Mouse (Mus musculus): ENCODE measurements at regions not wholly inside any gene's neighbourhood (a gene's known extent, or its start where the extent isn't known, plus 50 kb on each side); places are given as distances from the start of the nearest gene placed in this dataset.
"Not testable (repeated sequence)": the region's sequence is repeated elsewhere in the genome, so short reads cannot be mapped to it uniquely, and the experiment has no call there.

DNA sequence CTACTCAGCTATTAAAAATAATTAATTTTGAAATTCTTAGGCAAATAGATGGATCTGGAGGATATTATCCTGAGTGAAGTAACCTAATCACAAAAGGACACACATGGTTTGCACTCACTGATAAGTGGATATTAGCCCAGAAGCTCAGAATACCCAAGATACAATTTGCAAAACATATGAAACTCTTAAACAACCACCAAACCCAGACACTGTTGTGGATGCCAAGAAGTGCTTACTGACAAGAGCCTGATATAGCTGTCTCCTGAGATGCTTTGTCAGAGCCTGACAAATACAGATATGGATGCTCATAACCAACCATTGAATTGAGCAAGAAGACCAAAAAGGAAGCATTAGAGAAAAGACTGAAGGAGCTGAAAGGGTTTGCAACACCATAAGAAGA, 468.4 kb upstream of the Cdh12 start:
- H3K27me3 ChIP-seq (ENCODE audit: control insufficient read depth, insufficient read depth, low read length); H3K4me2 ChIP-seq (ENCODE audit: low read depth, low read length, severe bottlenecking); H3K36me3 ChIP-seq (ENCODE audit: control insufficient read depth, insufficient read depth, low read length); ATAC-seq (replicated peaks; ENCODE audit: low FRiP score); H3K27ac ChIP-seq (ENCODE audit: low read depth, low read length); H3K4me1 ChIP-seq (replicated peaks; ENCODE audit: control insufficient read depth, insufficient read depth, low read length); H3K9me3 ChIP-seq (ENCODE audit: control insufficient read depth, low read length); H3K4me3 ChIP-seq (ENCODE audit: low read depth, low read length); DNase-seq (ENCODE audit: low spot score); H3K9ac ChIP-seq (ENCODE audit: low read length): not testable (repeated sequence)

DNA sequence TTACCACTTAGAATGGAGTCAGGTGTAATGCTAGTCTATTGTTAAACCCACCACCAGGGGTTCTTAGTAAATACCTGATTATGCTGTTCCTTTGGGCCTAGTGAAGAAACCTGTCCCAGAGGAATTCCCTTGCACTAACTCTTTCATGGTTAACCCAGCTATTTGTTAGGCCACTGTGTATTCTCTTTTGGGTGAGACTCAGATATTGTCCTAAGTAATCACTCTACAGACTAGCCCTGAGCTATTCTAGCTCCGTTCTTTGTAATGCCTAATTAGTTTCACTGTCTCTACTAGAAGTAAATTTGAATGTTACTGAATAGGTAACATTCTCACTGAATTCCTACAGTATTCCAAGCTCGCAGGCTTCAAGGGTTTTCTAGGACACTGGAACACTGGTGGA, 464.1 kb upstream of the Cdh12 start:
- H3K4me3 ChIP-seq (ENCODE audit: low read depth, low read length); DNase-seq (ENCODE audit: low spot score): not testable (repeated sequence)

DNA sequence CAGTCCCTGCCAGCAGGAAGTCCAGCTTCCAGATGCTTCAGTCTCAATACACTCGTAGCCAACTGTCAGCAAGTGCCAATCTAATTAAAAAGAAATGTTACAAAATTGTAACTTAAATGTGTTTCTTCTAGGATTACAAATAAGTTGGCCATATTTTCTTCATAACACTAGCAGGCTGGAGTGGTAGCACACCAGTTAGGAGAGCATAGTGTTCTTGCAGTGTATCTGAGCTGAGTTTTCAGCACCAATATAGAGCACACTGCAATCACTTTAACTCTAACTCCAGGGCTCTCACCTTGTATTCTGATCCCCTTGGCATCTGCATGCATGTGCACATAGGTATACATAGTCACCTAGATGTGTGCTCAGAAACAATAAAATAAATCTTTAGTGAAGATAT, 417.3 kb upstream of the Cdh12 start:
- DNase-seq (ENCODE audit: low spot score) (no peak), ATAC-seq (replicated peaks; ENCODE audit: low FRiP score) (no peak)
- H3K4me1 ChIP-seq (replicated peaks; ENCODE audit: control insufficient read depth, insufficient read depth, low read length), result no peaks in the 10 kb centered on the region
- no peak overlapping the region for H3K4me2 ChIP-seq (ENCODE audit: low read depth, low read length, severe bottlenecking)
- H3K27ac ChIP-seq (ENCODE audit: low read depth, low read length), result no peak overlapping the region
- no peak overlapping the region for H3K4me3 ChIP-seq (ENCODE audit: low read depth, low read length)
- H3K36me3 ChIP-seq (ENCODE audit: control insufficient read depth, insufficient read depth, low read length), result no peaks in the 10 kb centered on the region
- no peak overlapping the region for H3K9ac ChIP-seq (ENCODE audit: low read length)
- no peaks in the 10 kb centered on the region for H3K9me3 ChIP-seq (ENCODE audit: control insufficient read depth, low read length)
- 79% methylated on average over 1 of the region's 1 CpGs for WGBS
- H3K27me3 ChIP-seq (ENCODE audit: control insufficient read depth, insufficient read depth, low read length), result no peaks in the 10 kb centered on the region

More for the DNA sequence above, 464.1 kb upstream of the Cdh12 start:
- not testable (repeated sequence) for H3K4me1 ChIP-seq (replicated peaks; ENCODE audit: control insufficient read depth, insufficient read depth, low read length); H3K27ac ChIP-seq (ENCODE audit: low read depth, low read length); H3K9ac ChIP-seq (ENCODE audit: low read length); H3K4me2 ChIP-seq (ENCODE audit: low read depth, low read length, severe bottlenecking); H3K9me3 ChIP-seq (ENCODE audit: control insufficient read depth, low read length); ATAC-seq (replicated peaks; ENCODE audit: low FRiP score); H3K36me3 ChIP-seq (ENCODE audit: control insufficient read depth, insufficient read depth, low read length); H3K27me3 ChIP-seq (ENCODE audit: control insufficient read depth, insufficient read depth, low read length)
- 39% methylated on average over 2 of the region's 2 CpGs for WGBS

DNA sequence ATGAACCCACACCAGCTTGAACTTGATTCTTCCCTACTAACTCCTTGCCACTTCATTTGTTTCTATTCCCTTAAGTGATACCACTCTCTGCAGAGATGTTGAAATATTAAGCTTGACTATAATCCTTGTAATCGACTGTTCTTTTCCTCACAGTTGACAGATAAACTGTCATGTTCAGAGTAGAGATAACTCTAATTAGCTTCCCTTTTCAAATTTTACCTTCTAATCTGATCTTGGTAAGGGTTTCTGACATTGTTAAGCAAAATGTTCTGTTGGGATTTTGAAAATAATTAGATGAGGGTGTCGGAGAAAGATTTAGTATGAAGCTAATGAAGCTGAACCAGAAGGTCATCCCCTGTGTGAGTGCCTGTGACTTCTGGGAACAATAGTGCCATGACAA, 414.7 kb upstream of the Cdh12 start:
- H3K4me3 ChIP-seq (ENCODE audit: low read depth, low read length), result no peak overlapping the region
- H3K36me3 ChIP-seq (ENCODE audit: control insufficient read depth, insufficient read depth, low read length), result no peaks in the 10 kb centered on the region
- H3K4me1 ChIP-seq (replicated peaks; ENCODE audit: control insufficient read depth, insufficient read depth, low read length), result no peaks in the 10 kb centered on the region
- no peak overlapping the region for H3K4me2 ChIP-seq (ENCODE audit: low read depth, low read length, severe bottlenecking)
- H3K9me3 ChIP-seq (ENCODE audit: control insufficient read depth, low read length), result no peaks in the 10 kb centered on the region
- H3K27ac ChIP-seq (ENCODE audit: low read depth, low read length), result no peak overlapping the region
- ATAC-seq (replicated peaks; ENCODE audit: low FRiP score), result no peak
- H3K27me3 ChIP-seq (ENCODE audit: control insufficient read depth, insufficient read depth, low read length), result no peaks in the 10 kb centered on the region
- no peak for DNase-seq (ENCODE audit: low spot score)
- H3K9ac ChIP-seq (ENCODE audit: low read length), result no peak overlapping the region
- 87% methylated on average over 2 of the region's 2 CpGs for WGBS

DNA sequence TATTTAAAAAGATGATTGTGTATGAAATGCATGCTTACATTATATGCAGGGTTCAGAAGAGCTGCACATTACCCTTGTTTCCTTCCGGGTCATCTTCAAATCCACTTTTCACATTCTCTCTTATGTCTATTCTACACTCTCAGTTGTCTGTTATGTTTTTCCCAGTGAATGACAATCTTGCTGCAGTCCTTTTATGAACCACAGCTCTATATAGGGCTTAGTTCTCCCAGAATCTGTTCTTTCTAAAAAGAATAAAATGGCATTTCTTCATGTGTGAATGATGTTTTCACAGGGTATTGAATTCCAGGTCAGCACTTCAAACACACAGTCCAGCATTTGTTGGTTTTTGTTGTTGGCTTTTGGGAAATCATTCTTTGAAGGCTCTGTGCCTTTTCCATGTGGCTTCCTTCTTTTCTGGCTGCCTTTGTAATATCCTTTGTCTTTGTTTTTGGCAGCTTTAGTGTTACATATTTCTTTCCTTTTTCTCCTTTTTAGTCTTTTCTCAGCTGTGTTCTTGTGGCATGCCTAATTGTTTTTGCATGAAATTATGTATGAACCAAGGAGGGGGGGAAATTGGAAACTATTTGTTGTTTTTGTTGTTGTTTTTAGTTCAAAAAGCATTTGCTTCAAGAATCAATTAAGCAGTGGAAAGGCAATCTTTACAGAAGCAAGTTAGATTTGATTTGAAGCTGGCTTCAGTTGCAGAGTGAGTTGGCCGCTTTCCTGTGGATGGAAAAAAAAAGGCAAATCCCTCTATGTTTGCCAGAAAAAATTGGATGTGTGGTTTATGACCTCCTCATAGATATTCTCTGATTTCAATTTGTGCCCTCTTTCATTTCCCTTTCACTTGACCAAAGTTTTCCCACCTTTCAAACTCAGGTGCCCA, 410.3 kb upstream of the Cdh12 start:
- no peaks in the 10 kb centered on the region for H3K36me3 ChIP-seq (ENCODE audit: control insufficient read depth, insufficient read depth, low read length)
- H3K9me3 ChIP-seq (ENCODE audit: control insufficient read depth, low read length), result no peaks in the 10 kb centered on the region
- ATAC-seq (replicated peaks; ENCODE audit: low FRiP score), result no peak
- WGBS, result 76% methylated on average over 2 of the region's 2 CpGs
- H3K4me3 ChIP-seq (ENCODE audit: low read depth, low read length), result no peak overlapping the region
- no peaks in the 10 kb centered on the region for H3K27me3 ChIP-seq (ENCODE audit: control insufficient read depth, insufficient read depth, low read length)
- H3K4me1 ChIP-seq (replicated peaks; ENCODE audit: control insufficient read depth, insufficient read depth, low read length), result no peaks in the 10 kb centered on the region
- H3K4me2 ChIP-seq (ENCODE audit: low read depth, low read length, severe bottlenecking), result no peak overlapping the region
- no peak overlapping the region for H3K9ac ChIP-seq (ENCODE audit: low read length)
- H3K27ac ChIP-seq (ENCODE audit: low read depth, low read length), result no peak overlapping the region
- no peak for DNase-seq (ENCODE audit: low spot score)

DNA sequence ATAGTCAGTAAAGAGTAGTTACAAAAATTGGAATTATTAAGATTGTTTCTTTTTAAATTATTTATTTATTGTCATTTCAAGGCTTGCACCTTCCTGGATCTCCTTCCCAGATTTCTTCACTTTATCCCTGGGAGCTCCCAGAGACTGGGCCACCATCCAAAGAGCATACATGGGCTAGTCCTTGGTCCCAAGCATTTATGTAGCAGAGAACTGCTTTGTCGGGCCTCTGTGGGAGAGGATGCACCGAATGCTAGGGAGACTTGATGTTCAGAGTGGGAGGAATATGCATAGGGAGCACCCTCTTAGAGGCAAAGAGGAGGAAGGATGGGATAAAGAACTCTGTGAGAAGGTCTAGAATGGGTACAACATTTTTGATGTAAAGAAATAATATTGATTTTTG, 409.0 kb upstream of the Cdh12 start:
- H3K27ac ChIP-seq (ENCODE audit: low read depth, low read length), result no peak overlapping the region
- no peak overlapping the region for H3K4me2 ChIP-seq (ENCODE audit: low read depth, low read length, severe bottlenecking)
- no peak for DNase-seq (ENCODE audit: low spot score)
- no peak overlapping the region for H3K4me3 ChIP-seq (ENCODE audit: low read depth, low read length)
- H3K4me1 ChIP-seq (replicated peaks; ENCODE audit: control insufficient read depth, insufficient read depth, low read length), result no peaks in the 10 kb centered on the region
- H3K27me3 ChIP-seq (ENCODE audit: control insufficient read depth, insufficient read depth, low read length), result no peaks in the 10 kb centered on the region
- WGBS, result 89% methylated on average over 2 of the region's 2 CpGs
- no peak overlapping the region for H3K9ac ChIP-seq (ENCODE audit: low read length)
- no peaks in the 10 kb centered on the region for H3K36me3 ChIP-seq (ENCODE audit: control insufficient read depth, insufficient read depth, low read length)
- H3K9me3 ChIP-seq (ENCODE audit: control insufficient read depth, low read length), result no peaks in the 10 kb centered on the region
- ATAC-seq (replicated peaks; ENCODE audit: low FRiP score), result no peak

DNA sequence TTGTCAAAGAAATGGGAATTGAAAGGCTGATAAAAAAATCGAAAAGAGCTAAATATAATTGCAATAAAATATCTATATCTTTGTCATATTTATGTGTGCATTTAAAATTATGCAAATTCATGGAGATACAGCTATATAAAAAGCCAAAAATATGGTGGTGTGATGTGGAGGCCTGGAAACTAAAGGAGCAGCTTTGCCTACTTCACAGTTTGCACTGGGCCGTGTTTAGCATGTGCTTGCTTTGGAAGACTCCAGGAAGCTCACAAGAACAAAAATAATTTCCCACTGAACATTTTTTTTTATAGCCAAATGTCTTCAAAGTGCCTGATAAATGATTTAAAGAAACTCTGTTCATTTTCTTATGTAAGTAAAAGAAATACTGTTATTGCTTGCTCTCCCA, 364.1 kb upstream of the Cdh12 start:
- no peak for DNase-seq (ENCODE audit: low spot score)
- H3K4me2 ChIP-seq (ENCODE audit: low read depth, low read length, severe bottlenecking), result no peak overlapping the region
- no peak for ATAC-seq (replicated peaks; ENCODE audit: low FRiP score)
- WGBS, result 83% methylated on average over 2 of the region's 2 CpGs
- H3K27ac ChIP-seq (ENCODE audit: low read depth, low read length), result no peak overlapping the region
- H3K4me3 ChIP-seq (ENCODE audit: low read depth, low read length), result no peak overlapping the region
- H3K9ac ChIP-seq (ENCODE audit: low read length), result no peak overlapping the region
- no peaks in the 10 kb centered on the region for H3K9me3 ChIP-seq (ENCODE audit: control insufficient read depth, low read length)
- no peaks in the 10 kb centered on the region for H3K36me3 ChIP-seq (ENCODE audit: control insufficient read depth, insufficient read depth, low read length)
- no peaks in the 10 kb centered on the region for H3K4me1 ChIP-seq (replicated peaks; ENCODE audit: control insufficient read depth, insufficient read depth, low read length)
- H3K27me3 ChIP-seq (ENCODE audit: control insufficient read depth, insufficient read depth, low read length), result no peaks in the 10 kb centered on the region

DNA sequence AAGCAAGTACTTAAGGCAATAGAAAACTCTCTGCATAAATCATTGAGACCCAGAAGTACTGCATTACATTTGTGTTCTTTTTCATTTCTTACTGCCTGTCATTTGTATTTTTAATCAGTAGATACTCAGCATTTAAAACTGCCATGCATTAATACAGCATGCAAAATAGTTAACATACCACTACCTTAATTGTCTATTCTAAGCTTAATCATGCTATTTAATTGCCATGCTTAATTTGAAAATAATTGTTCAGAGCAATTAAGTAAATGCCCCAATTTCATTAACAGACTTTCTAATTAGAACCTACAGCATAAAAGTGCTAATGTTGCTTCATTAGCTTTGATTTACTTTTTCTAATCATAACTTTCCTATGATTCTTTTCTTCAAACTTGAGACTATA, 359.3 kb upstream of the Cdh12 start:
- H3K4me2 ChIP-seq (ENCODE audit: low read depth, low read length, severe bottlenecking), result no peak overlapping the region
- DNase-seq (ENCODE audit: low spot score) (no peak), ATAC-seq (replicated peaks; ENCODE audit: low FRiP score) (0 out of 2 replicates have a peak, but pooled peaks have one; percentile 50)
- H3K4me3 ChIP-seq (ENCODE audit: low read depth, low read length), result no peak overlapping the region
- H3K9ac ChIP-seq (ENCODE audit: low read length), result no peak overlapping the region
- H3K4me1 ChIP-seq (replicated peaks; ENCODE audit: control insufficient read depth, insufficient read depth, low read length), result no peaks in the 10 kb centered on the region
- no peak overlapping the region for H3K27ac ChIP-seq (ENCODE audit: low read depth, low read length)
- H3K9me3 ChIP-seq (ENCODE audit: control insufficient read depth, low read length), result no peaks in the 10 kb centered on the region
- no peaks in the 10 kb centered on the region for H3K27me3 ChIP-seq (ENCODE audit: control insufficient read depth, insufficient read depth, low read length)
- H3K36me3 ChIP-seq (ENCODE audit: control insufficient read depth, insufficient read depth, low read length), result no peaks in the 10 kb centered on the region

DNA sequence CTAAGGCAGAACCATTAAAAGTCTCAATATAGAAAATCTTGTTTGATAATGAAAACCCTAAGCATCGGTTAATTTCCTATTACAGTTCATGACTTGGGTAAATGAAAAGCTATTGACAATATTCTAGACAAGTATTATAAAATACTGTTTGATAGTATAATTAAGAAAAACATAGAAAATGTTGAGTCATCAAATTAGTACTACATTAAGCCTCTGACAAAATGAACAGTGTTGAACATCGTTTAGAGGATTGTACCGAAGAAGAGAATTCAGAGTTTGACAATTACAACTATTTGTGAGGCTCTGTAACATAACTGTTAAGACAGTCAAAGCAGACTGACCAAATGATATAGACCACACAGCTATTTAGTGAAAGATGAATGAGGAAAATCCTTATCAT, 358.5 kb upstream of the Cdh12 start:
- no peak for ATAC-seq (replicated peaks; ENCODE audit: low FRiP score)
- Histone ChIP-seq H3K36me3 (ENCODE audit: control insufficient read depth, insufficient read depth, low read length) (no peaks in the 10 kb centered on the region), H3K27ac (ENCODE audit: low read depth, low read length) (no peak overlapping the region), H3K4me1 (replicated peaks; ENCODE audit: control insufficient read depth, insufficient read depth, low read length) (no peaks in the 10 kb centered on the region), H3K4me3 (ENCODE audit: low read depth, low read length) (no peak overlapping the region), H3K27me3 (ENCODE audit: control insufficient read depth, insufficient read depth, low read length) (no peaks in the 10 kb centered on the region), H3K9ac (ENCODE audit: low read length) (no peak overlapping the region), H3K9me3 (ENCODE audit: control insufficient read depth, low read length) (no peaks in the 10 kb centered on the region), H3K4me2 (ENCODE audit: low read depth, low read length, severe bottlenecking) (no peak overlapping the region)
- no peak for DNase-seq (ENCODE audit: low spot score)
- WGBS, result 84% methylated on average over 3 of the region's 3 CpGs
